Mouse (Mus musculus): Measurements from ENCODE around the gene Fam222a.

GRCm38 (mm10) chr5:114549770-114550169 is 18.0 kb upstream of the Fam222a start:
- TF ChIP-seq CTCF (IDR thresholded peaks at IDR 0.05; ENCODE audit: low read depth, low read length) (no peak), POLR2A (IDR thresholded peaks at IDR 0.05; ENCODE audit: insufficient read depth, low read length) (no peak), EP300 (IDR thresholded peaks at IDR 0.05; ENCODE audit: insufficient read depth, low read depth, low read length) (no peak)

Measured in ES-Bruce4 (cell line).